Mouse (Mus musculus) kidney, adult 9 months (tissue): ENCODE data around the gene Lamb2.
A peak's percentile ranks its signal among the peaks of the same experiment; 100 is the strongest.

Source experiments
- DNase-seq: peaks from one replicate; pipeline ENCODE4 v3.0.0; 2022

Lamb2 gene

GRCm38 (mm10) chr9:108461675-108462074, 17.9 kb upstream of the Lamb2 start:
- no peak for DNase-seq

DNA sequence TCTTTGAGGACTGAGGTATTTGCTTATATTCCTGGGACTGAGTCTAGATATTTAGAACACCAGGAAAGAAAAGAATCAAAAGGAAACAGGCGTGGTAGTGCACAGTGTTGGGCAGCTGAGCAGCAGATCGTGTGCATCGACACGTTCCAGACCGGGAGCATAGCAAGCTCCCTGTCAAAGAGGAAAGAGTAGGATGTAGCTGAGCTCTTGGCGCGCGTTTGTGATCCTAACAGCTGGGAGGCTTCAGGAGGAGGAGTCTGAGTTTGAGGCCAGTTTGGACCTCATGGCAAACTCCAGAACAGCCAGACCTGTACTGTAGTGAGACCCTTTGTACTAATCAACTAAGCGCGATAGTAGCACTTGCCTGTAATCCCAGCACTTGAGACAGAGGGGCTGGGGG, 17.3 kb upstream of the Lamb2 start:
- DNase-seq = no peak

GRCm38 (mm10) chr9:108463713-108464112, 15.8 kb upstream of the Lamb2 start:
- DNase-seq = no peak

DNA sequence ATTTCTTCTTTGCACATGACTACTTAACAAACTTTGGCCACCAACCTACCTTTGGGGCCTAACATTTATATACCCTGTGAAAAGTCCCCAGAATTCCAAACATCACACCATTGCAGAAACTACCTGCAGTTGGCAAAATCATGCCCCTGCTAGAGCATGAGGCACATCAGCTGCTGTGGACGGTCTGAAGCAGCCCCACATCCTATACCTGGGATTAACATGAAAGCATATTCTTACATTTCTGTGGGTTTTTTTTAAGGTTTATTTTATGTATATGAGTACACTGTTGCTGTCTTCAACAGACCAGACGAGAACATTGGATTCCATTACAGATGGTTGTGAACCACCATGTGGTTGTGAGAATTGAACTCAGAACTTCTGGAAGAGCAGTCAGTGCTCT, 13.3 kb upstream of the Lamb2 start:
- DNase-seq = no peak

- no peak for DNase-seq
These were observed 10.1 kb upstream of the Lamb2 start for GRCm38 (mm10) chr9:108469430-108469829.

DNA sequence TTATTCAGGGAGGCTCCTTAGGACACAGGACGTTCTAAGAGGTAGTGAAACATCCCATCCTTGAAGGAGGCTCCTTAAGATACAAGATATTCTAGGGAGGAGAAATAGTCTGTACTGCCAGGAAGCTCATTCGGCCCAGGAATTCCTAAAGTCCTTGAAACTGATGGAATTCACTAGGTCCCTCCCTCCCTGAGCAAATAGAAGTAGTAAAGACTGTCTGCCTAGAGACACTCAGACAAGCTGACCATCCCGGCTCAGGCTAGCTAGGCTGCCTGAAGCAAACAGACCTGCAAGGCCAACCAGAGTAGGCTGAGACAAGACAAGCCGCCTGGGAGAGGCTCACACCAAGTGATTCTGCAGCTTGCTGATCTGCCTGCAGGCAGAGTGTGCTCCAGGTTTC, 9.7 kb upstream of the Lamb2 start:
- DNase-seq = no peak

GRCm38 (mm10) chr9:108474528-108474927, 5.0 kb upstream of the Lamb2 start:
- no peak for DNase-seq

DNA sequence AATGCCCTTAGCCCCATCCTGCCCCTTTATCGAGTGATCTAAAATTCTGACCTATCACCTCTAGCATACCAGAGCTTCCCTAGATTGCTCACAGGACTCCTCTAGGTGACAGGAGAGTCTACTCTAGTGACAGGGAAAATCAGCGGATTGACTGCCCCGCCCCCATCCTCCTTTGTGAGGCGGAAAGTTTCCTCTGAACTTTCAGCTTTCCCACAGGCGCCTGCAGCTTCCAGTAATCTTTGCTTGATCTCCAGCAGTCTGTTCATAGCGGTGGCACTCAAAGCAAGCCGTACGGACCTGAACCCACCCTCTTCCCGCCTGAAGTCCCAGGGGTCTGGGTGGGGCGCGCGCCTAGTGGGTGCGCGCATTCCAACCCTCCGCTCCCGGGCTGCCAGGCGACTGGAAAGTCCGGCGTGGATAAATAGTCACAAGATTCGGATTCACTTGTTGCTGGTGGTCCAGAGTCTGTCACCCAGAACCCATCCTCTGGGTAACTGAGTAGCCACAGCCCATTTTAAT, 839 bp upstream of the Lamb2 start:
- peak; percentile 81 for DNase-seq

DNA sequence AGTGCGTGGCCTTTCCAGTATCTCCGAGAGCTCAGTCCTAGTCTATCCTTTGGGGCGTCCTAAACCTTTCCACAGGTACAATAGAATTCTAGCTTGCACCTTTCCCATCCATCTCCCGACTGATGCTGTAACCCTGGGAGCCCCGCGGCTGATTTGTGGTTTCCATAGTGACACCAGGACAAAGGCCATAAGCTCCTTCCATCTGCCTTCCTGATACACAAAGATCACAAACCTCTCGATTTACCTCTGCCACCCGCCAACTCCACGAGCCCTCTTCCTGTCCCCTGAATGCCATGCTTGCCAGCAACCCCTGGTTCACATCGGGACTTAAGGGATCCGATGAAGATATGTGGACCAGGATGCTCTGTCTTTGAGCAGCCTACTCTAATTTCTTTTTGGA, 295 bp upstream of the Lamb2 start:
- peak; percentile 27 for DNase-seq

- DNase-seq = no peak
These were observed 1.4 kb downstream of the Lamb2 start for GRCm38 (mm10) chr9:108480813-108481519.

DNA sequence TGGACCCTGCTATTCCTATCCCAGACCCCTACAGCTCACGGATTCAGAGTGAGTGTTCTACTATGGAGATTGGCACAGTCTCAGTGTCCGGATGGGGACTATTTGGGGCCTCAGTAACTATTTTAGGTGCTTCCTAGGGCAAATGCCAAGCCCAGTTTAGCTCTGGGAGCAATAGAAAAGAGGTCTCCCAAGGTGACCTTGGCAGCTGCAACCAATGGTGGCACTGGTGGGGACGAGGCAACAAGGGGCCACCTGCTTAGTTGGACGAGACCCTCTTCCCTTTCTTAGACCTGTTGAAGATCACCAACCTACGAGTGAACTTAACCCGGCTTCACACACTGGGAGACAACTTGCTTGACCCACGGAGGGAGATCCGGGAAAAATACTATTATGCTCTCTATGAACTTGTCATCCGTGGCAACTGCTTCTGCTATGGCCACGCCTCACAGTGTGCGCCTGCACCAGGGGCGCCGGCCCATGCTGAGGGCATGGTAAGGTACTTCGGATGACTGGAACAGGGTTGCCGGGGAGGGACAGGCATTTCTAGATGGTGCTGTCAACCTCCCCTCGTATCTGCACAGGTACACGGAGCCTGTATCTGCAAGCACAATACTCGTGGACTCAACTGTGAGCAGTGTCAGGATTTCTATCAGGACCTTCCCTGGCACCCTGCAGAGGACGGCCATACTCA, 2.1 kb downstream of the Lamb2 start:
- DNase-seq = no peak

DNA sequence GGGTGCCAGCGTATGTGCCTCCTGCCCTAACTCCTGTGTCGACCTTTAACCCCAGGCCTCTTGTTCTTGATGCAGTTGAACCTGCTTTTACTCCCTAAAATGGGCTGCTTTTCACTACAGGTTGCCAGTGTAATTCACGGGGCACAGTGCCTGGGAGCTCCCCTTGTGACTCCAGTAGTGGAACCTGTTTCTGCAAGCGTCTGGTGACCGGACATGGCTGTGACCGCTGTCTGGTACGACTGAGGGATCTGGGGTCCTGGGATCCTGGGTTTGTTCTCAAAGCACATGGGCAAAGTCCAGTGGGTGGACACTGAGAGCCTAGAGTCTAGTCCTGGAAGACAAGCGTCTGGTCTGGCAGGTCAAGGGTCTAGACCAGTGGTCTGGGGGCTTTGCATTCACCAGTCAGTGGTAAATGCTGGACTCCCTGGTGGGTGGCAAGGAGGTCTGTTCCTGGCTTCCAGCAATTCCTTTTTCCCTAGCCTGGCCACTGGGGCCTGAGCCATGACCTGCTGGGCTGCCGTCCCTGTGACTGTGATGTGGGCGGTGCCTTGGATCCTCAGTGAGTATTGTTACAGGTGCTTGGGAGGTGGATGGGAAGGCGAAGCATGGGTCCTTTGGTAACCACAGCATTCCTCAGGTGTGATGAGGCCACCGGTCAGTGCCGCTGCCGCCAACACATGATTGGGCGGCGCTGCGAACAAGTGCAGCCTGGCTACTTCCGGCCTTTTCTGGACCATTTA, 3.7 kb downstream of the Lamb2 start:
- DNase-seq = no peak

DNA sequence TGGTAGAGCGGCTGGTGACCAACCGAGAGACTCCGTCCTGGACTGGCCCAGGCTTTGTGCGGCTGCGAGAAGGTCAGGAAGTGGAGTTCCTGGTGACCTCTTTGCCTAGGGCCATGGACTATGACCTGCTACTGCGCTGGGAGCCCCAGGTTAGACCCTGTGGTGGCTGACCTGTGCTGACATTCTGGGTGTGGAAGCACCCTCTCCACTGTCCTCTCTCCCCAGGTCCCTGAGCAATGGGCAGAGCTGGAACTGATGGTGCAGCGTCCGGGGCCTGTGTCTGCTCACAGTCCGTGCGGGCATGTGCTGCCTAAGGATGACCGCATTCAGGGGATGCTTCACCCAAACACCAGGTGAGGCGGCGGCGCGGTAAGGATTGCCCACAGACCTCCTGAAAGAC, 4.5 kb downstream of the Lamb2 start:
- no peak for DNase-seq

- no peak for DNase-seq
These were observed 5.9 kb downstream of the Lamb2 start for GRCm38 (mm10) chr9:108485301-108485875.

GRCm38 (mm10) chr9:108486973-108487530, 7.5 kb downstream of the Lamb2 start:
- no peak for DNase-seq

DNA sequence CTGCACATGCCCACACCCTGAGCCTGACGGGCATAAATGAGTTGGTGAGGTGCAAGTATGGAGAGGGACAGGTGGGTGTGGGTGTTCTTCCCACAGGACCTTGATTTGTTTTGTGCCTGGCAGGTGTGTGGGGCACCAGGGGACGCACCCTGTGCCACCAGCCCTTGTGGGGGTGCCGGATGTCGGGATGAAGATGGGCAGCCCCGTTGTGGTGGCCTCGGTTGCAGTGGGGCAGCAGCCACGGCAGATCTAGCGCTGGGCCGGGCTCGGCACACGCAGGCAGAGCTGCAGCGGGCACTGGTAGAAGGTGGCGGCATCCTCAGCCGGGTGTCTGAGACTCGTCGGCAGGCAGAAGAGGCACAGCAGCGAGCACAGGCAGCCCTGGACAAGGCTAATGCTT, 8.9 kb downstream of the Lamb2 start:
- no peak for DNase-seq

- no peak for DNase-seq
These were observed 9.7 kb downstream of the Lamb2 start for GRCm38 (mm10) chr9:108489215-108489614.

GRCm38 (mm10) chr9:108489702-108490558, 10.4 kb downstream of the Lamb2 start:
- DNase-seq = peak; percentile 25

GRCm38 (mm10) chr9:108490559-108491285, 11.2 kb downstream of the Lamb2 start, which contains the start of gene Usp19:
Gene Usp19 (plus strand): TSS chr9:108490602.
- peak; percentile 98 for DNase-seq

- no peak for DNase-seq
These were observed 11.7 kb downstream of the Lamb2 start for GRCm38 (mm10) chr9:108491286-108491580.

GRCm38 (mm10) chr9:108492043-108492750, 12.7 kb downstream of the Lamb2 start:
- peak; percentile 33 for DNase-seq
